Mouse (Mus musculus) liver, embryonic 14.5 days (tissue): ENCODE measurements at regions not wholly inside any gene's neighbourhood (a gene's known extent, or its start where the extent isn't known, plus 50 kb on each side); places are given as distances from the start of the nearest gene placed in this dataset.

Source experiments
- ATAC-seq: fragments of 200-750 bp; cut with Nextera tagmentation; 2 replicates; pipeline ENCODE4 v1.8.0; 2017; ENCODE audit warnings: moderate number of reproducible peaks, mild to moderate bottlenecking, moderate library complexity; ENCODE audit not compliant: insufficient read depth
- DNase-seq, 3 experiments: peaks; one replicate each; pipeline ENCODE4 v3.0.0-alpha.2; 2012 to 2013; ENCODE audit warnings: low read depth in 3 of 3, low spot score in 3 of 3
- H3K27ac ChIP-seq: fragments of 300-500 bp; sonication (generic); 2 replicates; pipeline ENCODE4 v1.5.1; 2014; ENCODE audit warnings: moderate library complexity, mild to moderate bottlenecking, control low read depth, inconsistent platforms
- H3K27me3 ChIP-seq: fragments of 300-500 bp; sonication (generic); 2 replicates; pipeline ENCODE4 v1.6.1; 2014; ENCODE audit warnings: mild to moderate bottlenecking, low read length, moderate library complexity; ENCODE audit not compliant: control insufficient read depth, insufficient read depth
- H3K36me3 ChIP-seq: fragments of 300-500 bp; sonication (generic); replicated peaks from 2 replicates; pipeline ENCODE4 v1.6.1; 2014; ENCODE audit warnings: low read depth; ENCODE audit not compliant: control insufficient read depth, insufficient read depth
- H3K4me1 ChIP-seq, 2 experiments: fragments of 200-500 bp in 1 of 2; fragments of 300-500 bp in 1 of 2; sonication (generic) in 1 of 2; replicated peaks; 2 replicates each; pipeline ENCODE4 v1.6.1; 2012 to 2014; ENCODE audit warnings: antibody characterized with exemption in 1 of 2, inconsistent platforms in 1 of 2, low read length in 1 of 2; ENCODE audit not compliant: control insufficient read depth in 2 of 2, insufficient read depth in 2 of 2
- H3K4me2 ChIP-seq: fragments of 300-500 bp; sonication (generic); 2 replicates; pipeline ENCODE4 v1.6.1; 2014; ENCODE audit warnings: low read depth, mild to moderate bottlenecking, control low read depth, moderate library complexity
- H3K4me3 ChIP-seq, 2 experiments: fragments of 200-500 bp in 1 of 2; fragments of 300-500 bp in 1 of 2; sonication (generic) in 1 of 2; 2 replicates each; pipeline ENCODE4 v1.5.1; 2012 to 2014; ENCODE audit warnings: low read depth in 2 of 2, low read length in 2 of 2, mild to moderate bottlenecking in 2 of 2, control low read depth in 1 of 2, inconsistent platforms in 1 of 2, moderate library complexity in 1 of 2; ENCODE audit not compliant: insufficient read depth in 1 of 2
- H3K9ac ChIP-seq: fragments of 300-500 bp; sonication (generic); replicated peaks from 2 replicates; pipeline ENCODE4 v1.6.1; 2014; ENCODE audit warnings: mild to moderate bottlenecking, control low read depth, moderate library complexity
- H3K9me3 ChIP-seq: fragments of 300-500 bp; sonication (generic); 2 replicates; pipeline ENCODE4 v1.6.1; 2016; ENCODE audit warnings: low read length, mixed read lengths; ENCODE audit not compliant: control insufficient read depth
- CTCF ChIP-seq: IDR thresholded peaks from 2 replicates; pipeline ENCODE4 v1.5.1; 2016; ENCODE audit warnings: antibody characterized with exemption, low read depth, control low read depth
- EP300 ChIP-seq: IDR thresholded peaks from 2 replicates; pipeline ENCODE4 v1.6.1; 2016; ENCODE audit warnings: antibody characterized with exemption, low read depth
- WGBS: fragments of 180-500 bp; shearing (Covaris S2); extraction: QIAGEN DNeasy Blood & Tissue Kit; methylation state at CpG from one replicate; pipeline ENCODE4 v1.1.7; 2014; ENCODE audit not compliant: insufficient replicate concordance; 5-methylcytosine and 5-hydroxymethylcytosine counted together

GRCm38 (mm10) chr6:93229320-93229719 is 286.0 kb upstream of the Adamts9 start:
- Histone ChIP-seq H3K36me3 (no peaks in the 10 kb centered on the region), H3K4me3 (no peak overlapping the region), H3K9me3 (no peaks in the 10 kb centered on the region), H3K27me3 (no peaks in the 10 kb centered on the region), H3K27ac (no peak overlapping the region), H3K4me1 (no peaks in the 10 kb centered on the region), H3K9ac (no peak overlapping the region), H3K4me2 (no peak overlapping the region)
- ATAC-seq = no peak
- no peak for DNase-seq
- TF ChIP-seq CTCF (no peak), EP300 (no peak)
- WGBS = 58% methylated on average over 2 of the region's 2 CpGs

GRCm38 (mm10) chr6:93223610-93224550 is 280.6 kb upstream of the Adamts9 start:
- Histone ChIP-seq H3K4me1 (no peaks in the 10 kb centered on the region), H3K9ac (no peak overlapping the region), H3K27ac (no peak overlapping the region), H3K4me2 (no peak overlapping the region), H3K9me3 (no peaks in the 10 kb centered on the region), H3K27me3 (no peaks in the 10 kb centered on the region), H3K36me3 (no peaks in the 10 kb centered on the region), H3K4me3 (no peak overlapping the region)
- WGBS = 40% methylated on average over 8 of the region's 8 CpGs
- ATAC-seq (no peak), DNase-seq (no peak)
- no peak for TF ChIP-seq CTCF
- no peak for TF ChIP-seq EP300

DNA sequence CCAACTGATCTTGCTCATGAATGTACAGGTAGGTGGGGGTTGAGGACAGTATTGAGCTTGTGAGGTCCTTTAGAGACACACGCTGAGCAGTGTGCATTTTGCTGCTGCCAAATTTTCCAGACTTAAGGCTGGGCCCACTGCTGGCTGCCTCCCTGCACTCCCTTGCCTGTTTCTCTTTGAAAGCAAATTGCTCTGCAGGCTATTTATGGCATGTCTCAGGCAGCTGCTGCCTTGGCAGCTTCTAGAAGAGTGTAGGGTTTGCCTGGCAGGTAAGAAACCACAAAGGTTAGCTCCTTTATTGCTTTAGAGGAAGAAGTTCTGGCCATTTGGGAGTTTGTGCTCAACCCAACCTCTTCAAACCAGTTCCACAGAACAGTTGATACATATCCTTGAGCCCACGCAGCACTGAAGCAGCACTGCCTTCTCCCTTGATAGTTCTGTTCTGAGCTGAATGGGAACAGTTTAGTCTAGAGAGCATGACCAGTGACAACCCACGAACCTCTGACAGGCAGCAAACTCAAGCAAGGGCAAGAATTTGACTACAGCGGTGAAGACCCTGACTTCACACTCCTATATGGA is 274.8 kb upstream of the Adamts9 start:
- Histone ChIP-seq H3K9me3 (no peaks in the 10 kb centered on the region), H3K27me3 (no peaks in the 10 kb centered on the region), H3K4me1 (no peaks in the 10 kb centered on the region), H3K36me3 (no peaks in the 10 kb centered on the region), H3K27ac (no peak overlapping the region), H3K4me2 (no peak overlapping the region), H3K9ac (no peak overlapping the region), H3K4me3 (no peak overlapping the region)
- no peak for DNase-seq
- TF ChIP-seq EP300 (no peak), CTCF (no peak)
- 62% methylated on average over 4 of the region's 4 CpGs for WGBS
- no peak for ATAC-seq

GRCm38 (mm10) chr6:93200886-93201285 is 257.6 kb upstream of the Adamts9 start:
- ATAC-seq = no peak
- WGBS = 71% methylated on average over 1 of the region's 1 CpGs
- H3K4me3 ChIP-seq = no peak overlapping the region

DNA sequence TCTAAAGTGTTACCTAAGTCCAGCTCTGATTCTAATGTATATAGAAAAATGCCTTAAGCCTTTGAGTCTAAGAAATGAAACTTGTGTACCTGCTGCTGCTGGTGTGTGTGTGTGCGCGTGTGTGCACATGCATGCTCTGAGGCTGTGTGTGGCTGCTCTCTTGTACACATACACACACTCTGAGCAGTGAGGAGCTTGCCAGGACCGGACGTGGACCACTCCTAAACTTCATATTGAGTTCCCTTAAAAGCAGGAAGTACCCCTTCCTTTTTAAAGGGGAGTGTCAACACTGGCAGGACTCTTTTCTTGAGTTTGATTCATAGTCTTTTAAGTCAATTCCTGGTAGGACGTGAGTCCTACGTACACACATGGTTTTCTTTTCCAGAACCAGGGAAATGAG is 251.4 kb upstream of the Adamts9 start:
- H3K4me1 ChIP-seq = no peaks in the 10 kb centered on the region
- H3K27ac ChIP-seq = no peak overlapping the region
- H3K9me3 ChIP-seq = no peaks in the 10 kb centered on the region
- H3K27me3 ChIP-seq = no peaks in the 10 kb centered on the region
- no peak overlapping the region for H3K4me3 ChIP-seq
- ATAC-seq (no peak), DNase-seq (no peak)
- no peak overlapping the region for H3K9ac ChIP-seq
- H3K36me3 ChIP-seq = no peaks in the 10 kb centered on the region
- WGBS = 40% methylated on average over 6 of the region's 6 CpGs
- TF ChIP-seq CTCF (no peak), EP300 (no peak)
- H3K4me2 ChIP-seq = no peak overlapping the region

More at GRCm38 (mm10) chr6:93200886-93201285, 257.6 kb upstream of the Adamts9 start:
- Histone ChIP-seq H3K4me2 (no peak overlapping the region), H3K9me3 (no peaks in the 10 kb centered on the region), H3K27me3 (no peaks in the 10 kb centered on the region), H3K9ac (no peak overlapping the region), H3K27ac (no peak overlapping the region), H3K4me1 (no peaks in the 10 kb centered on the region), H3K36me3 (no peaks in the 10 kb centered on the region)
- no peak for DNase-seq
- TF ChIP-seq CTCF (no peak), EP300 (no peak)
